Mouse (Mus musculus) MEL (cell line): ENCODE data around the gene St6galnac5. TPM values are rescaled to one million over a fixed set of nuclear protein-coding genes. Genes with fewer than 3 reads are reported as not detected.

Experiments used
- DNase-seq: peaks from one replicate; pipeline ENCODE4 v3.0.0; 2011; ENCODE audit warnings: low read depth, low spot score
- H3K27ac ChIP-seq: 2 replicates; pipeline ENCODE4 v1.5.1; 2012; ENCODE audit warnings: low read depth, mild to moderate bottlenecking, control low read depth, low read length, moderate library complexity; ENCODE audit not compliant: control insufficient read depth
- H3K27me3 ChIP-seq, 2 experiments: fragments of 150-350 bp in 1 of 2; sonication (generic) in 1 of 2; 2 replicates each; pipeline ENCODE4 v1.6.1; 2012; ENCODE audit warnings: low read length in 2 of 2, mild to moderate bottlenecking in 2 of 2, improper control_type of control experiment in 1 of 2, moderate library complexity in 1 of 2; ENCODE audit not compliant: insufficient read depth in 2 of 2, control insufficient read depth in 1 of 2
- H3K36me3 ChIP-seq, 2 experiments: 2 replicates each; pipeline ENCODE4 v1.6.1; 2012 to 2014; ENCODE audit warnings: low read length in 2 of 2, improper control_type of control experiment in 1 of 2, inconsistent platforms in 1 of 2, mild to moderate bottlenecking in 1 of 2; ENCODE audit not compliant: insufficient read depth in 2 of 2, control insufficient read depth in 1 of 2
- H3K4me1 ChIP-seq, 2 experiments: fragments of 150-350 bp in 1 of 2; sonication (generic) in 1 of 2; 2 replicates each; pipeline ENCODE4 v1.6.1; 2012; ENCODE audit warnings: low read length in 2 of 2, improper control_type of control experiment in 1 of 2, mild to moderate bottlenecking in 1 of 2; ENCODE audit not compliant: insufficient read depth in 2 of 2, control insufficient read depth in 1 of 2
- H3K4me3 ChIP-seq, 2 experiments: fragments of 150-350 bp in 1 of 2; sonication (generic) in 1 of 2; 2 replicates each; pipeline ENCODE4 v1.5.1; 2012; ENCODE audit warnings: low read depth in 2 of 2, low read length in 2 of 2, mild to moderate bottlenecking in 2 of 2, moderate library complexity in 2 of 2, control low read depth in 1 of 2, improper control_type of control experiment in 1 of 2; ENCODE audit not compliant: control insufficient read depth in 1 of 2, insufficient read depth in 1 of 2
- H3K79me2 ChIP-seq: 2 replicates; pipeline ENCODE4 v1.6.1; 2012; ENCODE audit warnings: mild to moderate bottlenecking, low read length, moderate library complexity; ENCODE audit not compliant: control insufficient read depth, poor library complexity, insufficient read depth
- H3K9ac ChIP-seq: 2 replicates; pipeline ENCODE4 v1.6.1; 2012; ENCODE audit warnings: low read depth, mild to moderate bottlenecking, control low read depth, low read length, moderate library complexity; ENCODE audit not compliant: control insufficient read depth, poor library complexity, severe bottlenecking
- H3K9me3 ChIP-seq: fragments of 150-350 bp; sonication (generic); replicated peaks from 2 replicates; pipeline ENCODE4 v1.6.1; 2012; ENCODE audit warnings: mild to moderate bottlenecking, low read length, improper control_type of control experiment, moderate library complexity; ENCODE audit not compliant: insufficient read depth
- EP300 ChIP-seq, 2 experiments: IDR thresholded peaks; 2 replicates each; pipeline ENCODE4 v1.6.1; 2011; ENCODE audit warnings: improper control_type of control experiment in 2 of 2, low read length in 2 of 2, low read depth in 1 of 2, mild to moderate bottlenecking in 1 of 2
- ETS1 ChIP-seq: IDR thresholded peaks from 2 replicates; pipeline ENCODE4 v1.6.1; 2012; ENCODE audit warnings: low read depth, mild to moderate bottlenecking, inconsistent platforms, low read length, improper control_type of control experiment, moderate library complexity
- GATA1 ChIP-seq: IDR thresholded peaks from 2 replicates; pipeline ENCODE4 v1.6.1; 2011; ENCODE audit warnings: low read depth, low read length, improper control_type of control experiment
- MAFK ChIP-seq: IDR thresholded peaks from 2 replicates; pipeline ENCODE4 v1.6.1; 2011; ENCODE audit warnings: low read depth, mild to moderate bottlenecking, low read length, improper control_type of control experiment, borderline replicate concordance
- TAL1 ChIP-seq: IDR thresholded peaks from 2 replicates; pipeline ENCODE4 v1.6.1; 2012; ENCODE audit warnings: mild to moderate bottlenecking, inconsistent platforms, low read length, moderate library complexity, mixed read lengths
- ZC3H11A ChIP-seq: IDR thresholded peaks from 2 replicates; pipeline ENCODE4 v1.6.1; 2012; ENCODE audit warnings: low read depth, mild to moderate bottlenecking, inconsistent platforms, low read length, improper control_type of control experiment
- ZKSCAN1 ChIP-seq: IDR thresholded peaks from 2 replicates; pipeline ENCODE4 v1.6.1; 2012; ENCODE audit warnings: low read depth, mild to moderate bottlenecking, inconsistent platforms, low read length, improper control_type of control experiment, moderate library complexity
- ZNF384 ChIP-seq: IDR thresholded peaks from 2 replicates; pipeline ENCODE4 v1.6.1; 2012; ENCODE audit warnings: low read depth, mild to moderate bottlenecking, inconsistent platforms, low read length, improper control_type of control experiment
- polyA plus RNA-seq, 2 experiments: library from polyadenylated mRNA; stranded (reverse) in 1 of 2; unstranded in 1 of 2; fragments of >175 nt in 1 of 2; fragments of >200 nt in 1 of 2; gene quantifications; 2 replicates each; pipeline versions ENCODE4 v1.2.1 to v1.2.4; 2012; ENCODE audit warnings: low replicate concordance in 2 of 2, low read depth in 1 of 2; ENCODE audit not compliant: insufficient read length in 2 of 2, insufficient read depth in 1 of 2, missing spikeins in 1 of 2
- total RNA-seq: library from RNA; depleted of rRNA; stranded (reverse); fragments of 300-350 nt; gene quantifications from 2 replicates; pipeline ENCODE4 v1.2.3, GENCODE M21; 2012

St6galnac5 gene
- total and polyA plus RNA-seq, 3 experiments: not detected

DNA sequence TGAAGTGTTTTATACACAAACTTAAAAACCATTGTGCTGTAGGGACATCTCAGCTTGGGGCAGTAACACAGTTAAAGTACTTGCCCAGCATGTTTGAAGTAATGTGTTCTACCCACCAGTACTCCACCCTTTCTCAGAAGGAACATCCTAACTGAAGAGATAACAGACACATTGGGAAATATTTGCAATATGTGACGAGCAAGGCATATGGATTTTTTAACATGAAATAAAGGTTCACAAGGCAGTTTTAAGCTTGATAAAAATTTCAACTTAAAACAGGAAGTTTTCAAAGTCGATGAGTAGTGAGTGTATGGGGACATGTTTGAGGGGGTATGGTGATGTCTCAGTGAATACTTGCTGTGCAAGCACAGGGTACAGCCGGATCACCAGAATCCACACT, 45.7 kb downstream of the St6galnac5 start:
- Histone ChIP-seq H3K27me3 (no peaks in the 10 kb centered on the region), H3K9ac (no peak overlapping the region; the same call in 1 of the 2 replicates), H3K4me3 (no peak overlapping the region), H3K27ac (peak overlapping the region; percentile 71), H3K9me3 (no peaks in the 10 kb centered on the region), H3K79me2 (no peaks in the 10 kb centered on the region), H3K36me3 (peaks cover 0 to 19% of the 10 kb centered on the region in 2 experiments; a peak in 2 of 4 replicates), H3K4me1 (peaks cover 12 to 27% of the 10 kb centered on the region in 2 experiments)
- DNase-seq: peak; percentile 57
- peak; percentile 21; the same call in 1 of the 2 replicates for TF ChIP-seq ETS1
- no peak for TF ChIP-seq ZC3H11A
- TF ChIP-seq ZNF384: no peak
- TF ChIP-seq EP300 (IDR thresholded peaks at IDR 0.05; ENCODE audit: low read depth in 1 of 2, low read length in 2 of 2): peak; percentile 46 to 52; a peak in 3 of 4 replicates

DNA sequence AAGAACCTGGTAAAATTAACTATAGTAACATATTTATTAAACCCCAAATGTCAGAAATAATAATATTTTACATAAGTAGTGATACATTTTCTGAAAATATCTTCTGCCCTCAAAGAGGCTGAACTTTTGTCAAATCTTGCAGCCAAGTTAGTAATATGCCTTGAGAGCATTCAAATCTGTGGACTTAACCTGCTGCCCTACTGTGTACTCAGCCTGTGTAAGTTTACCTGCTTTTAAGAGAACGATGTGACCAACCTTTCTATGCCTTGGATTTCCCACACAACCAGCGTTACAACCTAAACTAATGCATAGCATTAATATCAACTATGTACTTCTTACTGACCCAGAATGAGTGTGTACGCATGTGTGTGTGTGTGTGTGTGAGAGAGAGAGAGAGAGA, 48.3 kb downstream of the St6galnac5 start:
- no peak overlapping the region for H3K27ac ChIP-seq
- H3K36me3 ChIP-seq: peaks cover 0 to 33% of the 10 kb centered on the region in 2 experiments; a peak in 2 of 4 replicates
- H3K79me2 ChIP-seq: peaks cover 6% of the 10 kb centered on the region; the same call in 1 of the 2 replicates
- H3K4me3 ChIP-seq: no peak overlapping the region
- DNase-seq: no peak
- TF ChIP-seq MAFK (no peak), ZKSCAN1 (peak; percentile 70; the same call in 1 of the 2 replicates)
- no peaks in the 10 kb centered on the region for H3K9me3 ChIP-seq
- H3K4me1 ChIP-seq: peaks cover 22 to 45% of the 10 kb centered on the region in 2 experiments
- no peak overlapping the region for H3K9ac ChIP-seq
- H3K27me3 ChIP-seq: no peaks in the 10 kb centered on the region

DNA sequence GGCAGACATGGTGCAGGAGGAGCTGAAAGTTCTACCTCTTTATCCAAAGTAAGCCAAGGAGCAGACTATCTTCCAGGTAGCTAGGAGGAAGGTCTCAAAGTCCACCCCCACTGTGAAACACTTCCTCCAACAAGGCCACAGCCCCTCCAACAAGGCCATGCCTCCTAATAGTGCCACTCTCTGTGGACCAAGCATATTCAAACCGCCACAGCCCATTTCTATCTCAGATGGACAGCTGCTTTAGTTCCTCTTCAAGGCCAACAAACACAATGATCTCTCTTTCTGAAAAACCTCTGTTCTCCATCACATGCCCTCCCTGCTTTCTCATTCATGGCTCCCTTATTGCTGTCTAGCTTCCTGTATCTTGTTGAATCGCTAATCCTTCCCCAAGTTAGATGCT, 49.5 kb downstream of the St6galnac5 start:
- Histone ChIP-seq H3K36me3 (peaks cover 0 to 41% of the 10 kb centered on the region in 2 experiments; a peak in 2 of 4 replicates), H3K4me1 (peaks cover 22 to 49% of the 10 kb centered on the region in 2 experiments), H3K9me3 (no peaks in the 10 kb centered on the region), H3K79me2 (peaks cover 6% of the 10 kb centered on the region; the same call in 1 of the 2 replicates), H3K27me3 (no peaks in the 10 kb centered on the region), H3K4me3 (no peak overlapping the region), H3K9ac (no peak overlapping the region), H3K27ac (peak overlapping the region; percentile 8; the same call in 1 of the 2 replicates)
- peak; percentile 60 for DNase-seq
- TF ChIP-seq TAL1 (peak; percentile 54), EP300 (IDR thresholded peaks at IDR 0.05; ENCODE audit: low read depth in 1 of 2, low read length in 2 of 2) (0 out of 4 replicates have a peak, but pooled peaks of 1 of the 2 experiments have one; percentile 23), GATA1 (no peak)
- TF ChIP-seq, all 39 proteins: peak for 2
